Mouse (Mus musculus) MEL (cell line): ENCODE results near the gene Dse. TPM values are rescaled to one million over a fixed set of nuclear protein-coding genes. Genes with fewer than 3 reads are reported as not detected.

Experiments used
- DNase-seq: peaks from one replicate; pipeline ENCODE4 v3.0.0; 2011; ENCODE audit warnings: low read depth, low spot score
- H3K27ac ChIP-seq: 2 replicates; pipeline ENCODE4 v1.5.1; 2012; ENCODE audit warnings: low read depth, mild to moderate bottlenecking, control low read depth, low read length, moderate library complexity; ENCODE audit not compliant: control insufficient read depth
- H3K27me3 ChIP-seq, 2 experiments: fragments of 150-350 bp in 1 of 2; sonication (generic) in 1 of 2; 2 replicates each; pipeline ENCODE4 v1.6.1; 2012; ENCODE audit warnings: low read length in 2 of 2, mild to moderate bottlenecking in 2 of 2, improper control_type of control experiment in 1 of 2, moderate library complexity in 1 of 2; ENCODE audit not compliant: insufficient read depth in 2 of 2, control insufficient read depth in 1 of 2
- H3K36me3 ChIP-seq, 2 experiments: 2 replicates each; pipeline ENCODE4 v1.6.1; 2012 to 2014; ENCODE audit warnings: low read length in 2 of 2, improper control_type of control experiment in 1 of 2, inconsistent platforms in 1 of 2, mild to moderate bottlenecking in 1 of 2; ENCODE audit not compliant: insufficient read depth in 2 of 2, control insufficient read depth in 1 of 2
- H3K4me1 ChIP-seq, 2 experiments: fragments of 150-350 bp in 1 of 2; sonication (generic) in 1 of 2; 2 replicates each; pipeline ENCODE4 v1.6.1; 2012; ENCODE audit warnings: low read length in 2 of 2, improper control_type of control experiment in 1 of 2, mild to moderate bottlenecking in 1 of 2; ENCODE audit not compliant: insufficient read depth in 2 of 2, control insufficient read depth in 1 of 2
- H3K4me3 ChIP-seq, 2 experiments: fragments of 150-350 bp in 1 of 2; sonication (generic) in 1 of 2; 2 replicates each; pipeline ENCODE4 v1.5.1; 2012; ENCODE audit warnings: low read depth in 2 of 2, low read length in 2 of 2, mild to moderate bottlenecking in 2 of 2, moderate library complexity in 2 of 2, control low read depth in 1 of 2, improper control_type of control experiment in 1 of 2; ENCODE audit not compliant: control insufficient read depth in 1 of 2, insufficient read depth in 1 of 2
- H3K79me2 ChIP-seq: 2 replicates; pipeline ENCODE4 v1.6.1; 2012; ENCODE audit warnings: mild to moderate bottlenecking, low read length, moderate library complexity; ENCODE audit not compliant: control insufficient read depth, poor library complexity, insufficient read depth
- H3K9ac ChIP-seq: 2 replicates; pipeline ENCODE4 v1.6.1; 2012; ENCODE audit warnings: low read depth, mild to moderate bottlenecking, control low read depth, low read length, moderate library complexity; ENCODE audit not compliant: control insufficient read depth, poor library complexity, severe bottlenecking
- H3K9me3 ChIP-seq: fragments of 150-350 bp; sonication (generic); replicated peaks from 2 replicates; pipeline ENCODE4 v1.6.1; 2012; ENCODE audit warnings: mild to moderate bottlenecking, low read length, improper control_type of control experiment, moderate library complexity; ENCODE audit not compliant: insufficient read depth
- BHLHE40 ChIP-seq: IDR thresholded peaks from 2 replicates; pipeline ENCODE4 v1.6.1; 2012; ENCODE audit warnings: low read depth, mild to moderate bottlenecking, inconsistent platforms, low read length, improper control_type of control experiment, borderline replicate concordance
- CHD1 ChIP-seq: IDR thresholded peaks from 2 replicates; pipeline ENCODE4 v1.6.1; 2012; ENCODE audit warnings: low read depth, mild to moderate bottlenecking, inconsistent platforms, low read length, improper control_type of control experiment
- E2F4 ChIP-seq: IDR thresholded peaks from 2 replicates; pipeline ENCODE4 v1.6.1; 2011; ENCODE audit warnings: low read depth, low read length, improper control_type of control experiment, borderline replicate concordance
- EP300 ChIP-seq, 2 experiments: IDR thresholded peaks; 2 replicates each; pipeline ENCODE4 v1.6.1; 2011; ENCODE audit warnings: improper control_type of control experiment in 2 of 2, low read length in 2 of 2, low read depth in 1 of 2, mild to moderate bottlenecking in 1 of 2
- ETS1 ChIP-seq: IDR thresholded peaks from 2 replicates; pipeline ENCODE4 v1.6.1; 2012; ENCODE audit warnings: low read depth, mild to moderate bottlenecking, inconsistent platforms, low read length, improper control_type of control experiment, moderate library complexity
- GABPA ChIP-seq: IDR thresholded peaks from 2 replicates; pipeline ENCODE4 v1.6.1; 2012; ENCODE audit warnings: low read depth, mild to moderate bottlenecking, inconsistent platforms, low read length, improper control_type of control experiment, moderate library complexity
- GATA1 ChIP-seq: IDR thresholded peaks from 2 replicates; pipeline ENCODE4 v1.6.1; 2011; ENCODE audit warnings: low read depth, low read length, improper control_type of control experiment
- JUND ChIP-seq: IDR thresholded peaks from 2 replicates; pipeline ENCODE4 v1.6.1; 2011; ENCODE audit warnings: low read depth, mild to moderate bottlenecking, improper control_type of control experiment, low read length
- KAT2A ChIP-seq: conservative IDR thresholded peaks from 2 replicates; pipeline ENCODE4 v1.6.1; 2012; ENCODE audit warnings: low read depth, low read length, improper control_type of control experiment, inconsistent platforms
- MAZ ChIP-seq: IDR thresholded peaks from 2 replicates; pipeline ENCODE4 v1.6.1; 2012; ENCODE audit warnings: low read depth, mild to moderate bottlenecking, inconsistent platforms, low read length, improper control_type of control experiment
- MEF2A ChIP-seq: IDR thresholded peaks from 2 replicates; pipeline ENCODE4 v1.6.1; 2014; ENCODE audit warnings: low read depth, mild to moderate bottlenecking, inconsistent platforms, low read length, improper control_type of control experiment; ENCODE audit not compliant: poor library complexity, insufficient replicate concordance, severe bottlenecking; ENCODE audit errors: extremely low read depth
- MXI1 ChIP-seq: IDR thresholded peaks from 2 replicates; pipeline ENCODE4 v1.6.1; 2011; ENCODE audit warnings: mild to moderate bottlenecking, low read depth, low read length, improper control_type of control experiment
- MYC ChIP-seq: IDR thresholded peaks from 2 replicates; pipeline ENCODE4 v1.6.1; 2011; ENCODE audit warnings: low read depth, mild to moderate bottlenecking, low read length, improper control_type of control experiment, moderate library complexity
- NELFE ChIP-seq: IDR thresholded peaks from 2 replicates; pipeline ENCODE4 v1.6.1; 2011; ENCODE audit warnings: low read depth, low read length, improper control_type of control experiment
- NRF1 ChIP-seq: IDR thresholded peaks from 2 replicates; pipeline ENCODE4 v1.6.1; 2014; ENCODE audit warnings: low read depth, mild to moderate bottlenecking, inconsistent platforms, low read length, improper control_type of control experiment, moderate library complexity; ENCODE audit not compliant: poor library complexity, insufficient read depth, severe bottlenecking
- POLR2A ChIP-seq, 2 experiments: IDR thresholded peaks; 2 replicates each; pipeline ENCODE4 v1.6.1; 2011 to 2012; ENCODE audit warnings: low read length in 2 of 2, mild to moderate bottlenecking in 2 of 2, control low read depth in 1 of 2, improper control_type of control experiment in 1 of 2, low read depth in 1 of 2, moderate library complexity in 1 of 2; ENCODE audit not compliant: control insufficient read depth in 1 of 2, insufficient read depth in 1 of 2, poor library complexity in 1 of 2
- POLR2AphosphoS2 ChIP-seq: IDR thresholded peaks from 2 replicates; pipeline ENCODE4 v1.6.1; 2011; ENCODE audit warnings: low read length, improper control_type of control experiment
- POLR2AphosphoS5 ChIP-seq: IDR thresholded peaks from 2 replicates; pipeline ENCODE4 v1.6.1; 2012; ENCODE audit warnings: low read depth, borderline replicate concordance, mild to moderate bottlenecking, inconsistent platforms, low read length, moderate library complexity, mixed read lengths
- RCOR1 ChIP-seq: IDR thresholded peaks from 2 replicates; pipeline ENCODE4 v1.6.1; 2012; ENCODE audit warnings: low read depth, mild to moderate bottlenecking, inconsistent platforms, low read length, improper control_type of control experiment
- SIN3A ChIP-seq: IDR thresholded peaks from 2 replicates; pipeline ENCODE4 v1.6.1; 2012; ENCODE audit warnings: low read length, improper control_type of control experiment, inconsistent platforms
- SMC3 ChIP-seq: IDR thresholded peaks from 2 replicates; pipeline ENCODE4 v1.6.1; 2011; ENCODE audit warnings: low read depth, low read length, improper control_type of control experiment
- TAL1 ChIP-seq: IDR thresholded peaks from 2 replicates; pipeline ENCODE4 v1.6.1; 2012; ENCODE audit warnings: mild to moderate bottlenecking, inconsistent platforms, low read length, moderate library complexity, mixed read lengths
- TBP ChIP-seq: IDR thresholded peaks from 2 replicates; pipeline ENCODE4 v1.8.0; 2011; ENCODE audit warnings: low read depth, low read length, improper control_type of control experiment
- TCF12 ChIP-seq: IDR thresholded peaks from 2 replicates; pipeline ENCODE4 v1.6.1; 2014; ENCODE audit warnings: low read depth, mild to moderate bottlenecking, inconsistent platforms, low read length, improper control_type of control experiment, moderate library complexity
- UBTF ChIP-seq: IDR thresholded peaks from 2 replicates; pipeline ENCODE4 v1.6.1; 2012; ENCODE audit warnings: low read depth, mild to moderate bottlenecking, inconsistent platforms, low read length, improper control_type of control experiment, moderate library complexity, borderline replicate concordance; ENCODE audit not compliant: insufficient read depth
- USF1 ChIP-seq: IDR thresholded peaks from 2 replicates; pipeline ENCODE4 v1.6.1; 2014; ENCODE audit warnings: low read depth, mild to moderate bottlenecking, inconsistent platforms, low read length, improper control_type of control experiment, moderate library complexity
- USF2 ChIP-seq, 2 experiments: IDR thresholded peaks; 2 replicates each; pipeline ENCODE4 v1.6.1; 2011 to 2012; ENCODE audit warnings: improper control_type of control experiment in 2 of 2, low read length in 2 of 2, borderline replicate concordance in 1 of 2, inconsistent platforms in 1 of 2, low read depth in 1 of 2, mild to moderate bottlenecking in 1 of 2; ENCODE audit not compliant: insufficient read depth in 1 of 2
- ZC3H11A ChIP-seq: IDR thresholded peaks from 2 replicates; pipeline ENCODE4 v1.6.1; 2012; ENCODE audit warnings: low read depth, mild to moderate bottlenecking, inconsistent platforms, low read length, improper control_type of control experiment
- ZKSCAN1 ChIP-seq: IDR thresholded peaks from 2 replicates; pipeline ENCODE4 v1.6.1; 2012; ENCODE audit warnings: low read depth, mild to moderate bottlenecking, inconsistent platforms, low read length, improper control_type of control experiment, moderate library complexity
- ZNF384 ChIP-seq: IDR thresholded peaks from 2 replicates; pipeline ENCODE4 v1.6.1; 2012; ENCODE audit warnings: low read depth, mild to moderate bottlenecking, inconsistent platforms, low read length, improper control_type of control experiment
- polyA plus RNA-seq, 2 experiments: library from polyadenylated mRNA; stranded (reverse) in 1 of 2; unstranded in 1 of 2; fragments of >175 nt in 1 of 2; fragments of >200 nt in 1 of 2; gene quantifications; 2 replicates each; pipeline versions ENCODE4 v1.2.1 to v1.2.4; 2012; ENCODE audit warnings: low replicate concordance in 2 of 2, low read depth in 1 of 2; ENCODE audit not compliant: insufficient read length in 2 of 2, insufficient read depth in 1 of 2, missing spikeins in 1 of 2
- total RNA-seq: library from RNA; depleted of rRNA; stranded (reverse); fragments of 300-350 nt; gene quantifications from 2 replicates; pipeline ENCODE4 v1.2.3, GENCODE M21; 2012

Dse gene
- total and polyA plus RNA-seq, 3 experiments: not detected

GRCm38 (mm10) chr10:34223660-34224059 lies 16.1 kb upstream of the Dse start:
- Histone ChIP-seq H3K36me3 (no peaks in the 10 kb centered on the region), H3K79me2 (no peaks in the 10 kb centered on the region), H3K4me1 (no peaks in the 10 kb centered on the region), H3K9ac (no peak overlapping the region), H3K4me3 (no peak overlapping the region), H3K27ac (no peak overlapping the region), H3K9me3 (no peaks in the 10 kb centered on the region), H3K27me3 (no peaks in the 10 kb centered on the region)
- no peak for DNase-seq
- TF ChIP-seq USF1 (no peak), MXI1 (no peak), JUND (no peak), MYC (no peak), MAZ (no peak), ZNF384 (no peak), NRF1 (no peak), USF2 (IDR thresholded peaks at IDR 0.05; ENCODE audit: borderline replicate concordance in 1 of 2, insufficient read depth in 1 of 2, low read depth in 1 of 2, low read length in 2 of 2) (no peak), SIN3A (no peak), TBP (no peak), POLR2AphosphoS5 (no peak), KAT2A (no peak), ETS1 (no peak), MEF2A (no peak), E2F4 (no peak), GATA1 (no peak), ZC3H11A (no peak), POLR2A (IDR thresholded peaks at IDR 0.05; ENCODE audit: control insufficient read depth in 1 of 2, insufficient read depth in 1 of 2, low read depth in 1 of 2, low read length in 2 of 2, poor library complexity in 1 of 2) (no peak), NELFE (no peak), BHLHE40 (no peak)

GRCm38 (mm10) chr10:34221909-34222620 lies 14.6 kb upstream of the Dse start:
- no peaks in the 10 kb centered on the region for H3K9me3 ChIP-seq
- no peaks in the 10 kb centered on the region for H3K27me3 ChIP-seq
- no peak for DNase-seq
- no peaks in the 10 kb centered on the region for H3K79me2 ChIP-seq
- H3K36me3 ChIP-seq: no peaks in the 10 kb centered on the region
- H3K9ac ChIP-seq: no peak overlapping the region
- no peaks in the 10 kb centered on the region for H3K4me1 ChIP-seq
- TF ChIP-seq TAL1: no peak
- no peak for TF ChIP-seq USF1
- no peak for TF ChIP-seq GATA1
- TF ChIP-seq EP300 (IDR thresholded peaks at IDR 0.05; ENCODE audit: low read depth in 1 of 2, low read length in 2 of 2): no peak
- TF ChIP-seq CHD1: no peak
- no peak for TF ChIP-seq ZC3H11A
- no peak for TF ChIP-seq TCF12
- TF ChIP-seq SMC3: no peak
- TF ChIP-seq MYC: no peak
- TF ChIP-seq BHLHE40: no peak
- TF ChIP-seq UBTF: no peak
- TF ChIP-seq ZKSCAN1: no peak
- no peak for TF ChIP-seq POLR2AphosphoS2
- no peak for TF ChIP-seq RCOR1
- no peak for TF ChIP-seq TBP
- no peak for TF ChIP-seq GABPA
- TF ChIP-seq, all 39 proteins: peak for 0
- no peak overlapping the region for H3K4me3 ChIP-seq
- no peak overlapping the region for H3K27ac ChIP-seq
